Mouse (Mus musculus) hindbrain, embryonic 10.5 days (tissue): ENCODE results near the gene Nup188. TPM values are rescaled to one million over a fixed set of nuclear protein-coding genes. Genes with fewer than 3 reads are reported as not detected.

Source experiments
- DNase-seq: peaks from one replicate; pipeline ENCODE4 v3.0.0-alpha.2; 2017; ENCODE audit warnings: low spot score
- H3K27ac ChIP-seq: fragments of 300-500 bp; sonication (generic); 2 replicates; pipeline ENCODE4 v1.5.1; 2016; ENCODE audit warnings: mild to moderate bottlenecking, moderate library complexity
- H3K27me3 ChIP-seq: fragments of 300-500 bp; sonication (generic); 2 replicates; pipeline ENCODE4 v1.6.1; 2016; ENCODE audit warnings: mild to moderate bottlenecking; ENCODE audit not compliant: poor library complexity, insufficient read depth, severe bottlenecking
- H3K36me3 ChIP-seq: fragments of 300-500 bp; sonication (generic); 2 replicates; pipeline ENCODE4 v1.6.1; 2016; ENCODE audit warnings: mild to moderate bottlenecking, moderate library complexity
- H3K4me1 ChIP-seq: fragments of 300-500 bp; sonication (generic); replicated peaks from 2 replicates; pipeline ENCODE4 v1.6.1; 2016; ENCODE audit warnings: mild to moderate bottlenecking
- H3K4me3 ChIP-seq: fragments of 300-500 bp; sonication (generic); 2 replicates; pipeline ENCODE4 v1.5.1; 2016; ENCODE audit warnings: mild to moderate bottlenecking, moderate library complexity
- H3K9me3 ChIP-seq: fragments of 300-500 bp; sonication (generic); 2 replicates; pipeline ENCODE4 v1.6.1; 2016; ENCODE audit warnings: mild to moderate bottlenecking, moderate library complexity
- WGBS: fragments of 180-500 bp; shearing (Covaris S2); methylation state at CpG from one replicate; pipeline ENCODE4 v1.1.7; 2016; 5-methylcytosine and 5-hydroxymethylcytosine counted together
- polyA plus RNA-seq: library from polyadenylated mRNA; unstranded; fragments of >200 nt; fragmentation: Nextera tagmentation; extraction: Ambion mirVana; gene quantifications from 2 replicates; pipeline ENCODE4 v1.2.1, GENCODE M21; 2016

The Nup188 gene
- polyA plus RNA-seq, 1 experiment from 2014 or later = 62.6 TPM

DNA sequence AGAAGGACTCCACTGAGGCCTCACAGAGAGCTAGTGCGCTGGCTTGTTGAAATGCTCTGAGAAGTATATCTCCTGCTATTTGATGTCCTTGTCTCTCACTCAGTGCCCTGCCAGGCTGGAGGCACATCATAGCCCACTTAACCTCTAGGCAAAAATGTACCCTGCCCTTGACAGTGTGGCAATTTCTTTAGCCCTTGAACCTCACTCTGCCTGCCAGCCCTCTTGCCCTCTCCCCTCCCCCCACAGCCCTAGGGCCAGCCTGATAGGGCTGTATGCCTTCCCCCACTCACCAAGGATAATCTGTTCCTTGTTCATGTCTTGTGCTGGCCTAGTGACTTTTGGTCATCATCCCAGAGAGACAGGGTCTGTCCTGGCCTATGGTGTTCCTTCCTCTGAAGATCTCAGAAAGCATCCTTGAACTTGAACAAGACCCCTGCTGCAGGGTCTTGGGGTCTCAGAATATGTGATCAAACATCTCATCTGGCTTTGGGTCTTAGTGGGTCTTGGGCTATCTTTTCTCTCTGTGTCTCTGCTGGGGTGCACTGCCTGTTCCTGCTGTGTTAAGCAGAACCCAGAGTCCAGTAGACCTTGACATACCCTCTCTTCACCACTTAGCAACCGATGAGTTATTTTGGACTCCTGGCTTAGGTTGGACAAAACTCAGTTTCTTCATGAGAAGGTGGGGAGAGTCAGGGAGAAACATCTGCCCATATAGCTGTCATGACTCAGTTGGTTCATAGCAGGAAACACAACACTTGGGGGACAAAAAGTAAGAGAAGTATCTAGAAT lies 79.3 kb downstream of the Nup188 start:
- H3K27me3 ChIP-seq = no peaks in the 10 kb centered on the region
- DNase-seq = no peak
- H3K4me1 ChIP-seq = peaks cover 25% of the 10 kb centered on the region
- whole genome bisulfite sequencing = 85% methylated on average over 2 of the region's 2 CpGs
- H3K36me3 ChIP-seq = peaks cover 44% of the 10 kb centered on the region
- peak overlapping the region; percentile 88; the same call in 1 of the 2 replicates for H3K27ac ChIP-seq
- peak overlapping the region; percentile 79 for H3K4me3 ChIP-seq
- H3K9me3 ChIP-seq = no peaks in the 10 kb centered on the region

DNA sequence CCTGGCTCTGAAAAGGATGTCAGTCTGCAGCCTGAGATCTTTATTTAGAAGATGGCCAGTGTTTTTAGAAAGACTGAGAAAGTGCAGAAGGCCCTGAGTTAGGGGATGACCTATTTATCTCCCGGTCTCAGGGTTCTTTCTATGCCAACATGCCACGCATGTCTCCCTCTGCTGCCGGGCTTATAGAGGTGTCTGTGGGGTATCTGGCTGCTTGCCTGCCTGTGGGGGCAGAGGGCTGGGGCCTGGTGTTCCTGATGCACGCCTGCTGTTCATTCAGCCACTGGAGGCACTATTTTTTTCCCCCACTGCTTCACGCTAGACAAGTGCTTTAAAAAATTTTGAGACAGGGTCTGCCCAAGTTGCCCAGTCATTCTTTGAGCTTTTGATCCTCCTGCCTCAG lies 80.0 kb downstream of the Nup188 start:
- no peaks in the 10 kb centered on the region for H3K27me3 ChIP-seq
- WGBS = 85% methylated on average over 5 of the region's 5 CpGs
- DNase-seq = no peak
- H3K9me3 ChIP-seq = no peaks in the 10 kb centered on the region
- H3K4me3 ChIP-seq = no peak overlapping the region; the same call in 1 of the 2 replicates
- no peak overlapping the region for H3K27ac ChIP-seq
- peaks cover 18% of the 10 kb centered on the region for H3K4me1 ChIP-seq
- H3K36me3 ChIP-seq = peaks cover 51% of the 10 kb centered on the region

GRCm38 (mm10) chr2:30371544-30371943 lies 85.3 kb downstream of the Nup188 start:
- WGBS = 93% methylated on average over 8 of the region's 8 CpGs
- no peaks in the 10 kb centered on the region for H3K4me1 ChIP-seq
- DNase-seq = no peak
- H3K36me3 ChIP-seq = peaks cover 99% of the 10 kb centered on the region
- no peak overlapping the region for H3K27ac ChIP-seq
- no peak overlapping the region for H3K4me3 ChIP-seq
- H3K27me3 ChIP-seq = no peaks in the 10 kb centered on the region
- no peaks in the 10 kb centered on the region for H3K9me3 ChIP-seq

- Histone ChIP-seq H3K9me3 (no peaks in the 10 kb centered on the region), H3K36me3 (peaks cover 99% of the 10 kb centered on the region), H3K27ac (no peak overlapping the region), H3K4me3 (no peak overlapping the region), H3K4me1 (no peaks in the 10 kb centered on the region), H3K27me3 (no peaks in the 10 kb centered on the region)
- 98% methylated on average over 5 of the region's 5 CpGs for WGBS
- no peak for DNase-seq
Measured at GRCm38 (mm10) chr2:30372726-30373125, 86.5 kb downstream of the Nup188 start.

GRCm38 (mm10) chr2:30375893-30376292 lies 89.7 kb downstream of the Nup188 start:
- H3K4me3 ChIP-seq = no peak overlapping the region
- WGBS = 95% methylated on average over 10 of the region's 10 CpGs
- no peak for DNase-seq
- no peak overlapping the region for H3K27ac ChIP-seq
- peaks cover 99% of the 10 kb centered on the region for H3K36me3 ChIP-seq
- H3K4me1 ChIP-seq = no peaks in the 10 kb centered on the region
- H3K9me3 ChIP-seq = no peaks in the 10 kb centered on the region
- no peaks in the 10 kb centered on the region for H3K27me3 ChIP-seq

GRCm38 (mm10) chr2:30377721-30378120 lies 91.5 kb downstream of the Nup188 start:
- Histone ChIP-seq H3K4me3 (no peak overlapping the region), H3K36me3 (peaks cover 99% of the 10 kb centered on the region), H3K27me3 (no peaks in the 10 kb centered on the region), H3K4me1 (no peaks in the 10 kb centered on the region), H3K9me3 (no peaks in the 10 kb centered on the region), H3K27ac (no peak overlapping the region)
- WGBS = 86% methylated on average over 5 of the region's 5 CpGs
- no peak for DNase-seq

GRCm38 (mm10) chr2:30379307-30379706 lies 93.1 kb downstream of the Nup188 start:
- H3K36me3 ChIP-seq = peaks cover 99% of the 10 kb centered on the region
- no peaks in the 10 kb centered on the region for H3K4me1 ChIP-seq
- H3K9me3 ChIP-seq = no peaks in the 10 kb centered on the region
- no peaks in the 10 kb centered on the region for H3K27me3 ChIP-seq
- WGBS = 89% methylated on average over 7 of the region's 7 CpGs
- no peak overlapping the region; the same call in 1 of the 2 replicates for H3K27ac ChIP-seq
- no peak for DNase-seq
- no peak overlapping the region for H3K4me3 ChIP-seq

DNA sequence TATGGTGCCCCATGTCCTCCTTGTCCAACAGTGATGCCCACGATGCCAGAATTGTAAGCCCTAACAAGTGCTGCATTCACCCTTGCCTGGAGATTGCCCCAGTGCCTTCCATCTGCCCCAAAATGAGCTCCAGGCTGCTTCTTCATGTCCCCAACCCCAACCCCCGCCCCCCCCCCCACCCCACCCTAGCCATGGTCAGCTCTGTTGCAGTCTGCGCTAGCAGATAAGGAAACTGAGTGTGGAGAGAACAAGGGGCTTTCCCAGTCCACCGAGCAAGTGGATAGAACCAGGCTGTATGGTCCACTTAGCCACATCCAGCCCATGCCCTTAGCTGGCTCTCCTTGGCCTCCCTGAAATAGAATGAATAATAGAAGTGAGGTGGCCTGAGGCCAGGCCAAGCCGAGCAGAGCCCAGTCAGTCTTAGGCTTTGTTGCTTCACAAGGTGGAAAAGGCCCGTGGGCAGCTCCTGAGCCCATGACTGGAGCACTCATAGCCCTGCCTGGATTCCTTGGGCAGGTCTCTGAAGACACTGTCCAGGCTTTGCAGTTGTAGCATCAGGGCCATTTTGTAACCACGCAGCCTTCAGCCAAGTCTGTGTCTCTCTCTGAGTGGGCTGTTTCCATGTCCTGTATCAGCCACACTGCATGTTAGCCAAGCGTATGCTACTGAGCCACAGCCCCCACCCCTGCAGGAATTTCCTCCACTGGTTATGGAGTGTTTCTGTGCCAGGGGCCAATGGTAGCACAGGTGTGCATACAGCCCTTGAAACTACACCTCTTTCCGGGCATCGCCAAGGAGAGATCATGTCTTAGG lies 94.6 kb downstream of the Nup188 start:
- peaks cover 100% of the 10 kb centered on the region for H3K36me3 ChIP-seq

GRCm38 (mm10) chr2:30381377-30381725 lies 95.2 kb downstream of the Nup188 start:
- no peak for DNase-seq
- Histone ChIP-seq H3K4me3 (no peak overlapping the region), H3K9me3 (no peaks in the 10 kb centered on the region), H3K36me3 (peaks cover 100% of the 10 kb centered on the region), H3K27ac (no peak overlapping the region), H3K27me3 (no peaks in the 10 kb centered on the region), H3K4me1 (no peaks in the 10 kb centered on the region)
- WGBS = 94% methylated on average over 4 of the region's 4 CpGs

More for the DNA sequence above, 94.6 kb downstream of the Nup188 start:
- DNase-seq = no peak
- Histone ChIP-seq H3K27ac (peak overlapping the region; percentile 23; the same call in 1 of the 2 replicates), H3K4me1 (no peaks in the 10 kb centered on the region), H3K27me3 (no peaks in the 10 kb centered on the region), H3K9me3 (no peaks in the 10 kb centered on the region), H3K4me3 (no peak overlapping the region)
- WGBS = 85% methylated on average over 10 of the region's 10 CpGs

- no peaks in the 10 kb centered on the region for H3K4me1 ChIP-seq
- no peak for DNase-seq
- no peaks in the 10 kb centered on the region for H3K27me3 ChIP-seq
- H3K4me3 ChIP-seq = no peak overlapping the region
- H3K9me3 ChIP-seq = no peaks in the 10 kb centered on the region
- no peak overlapping the region for H3K27ac ChIP-seq
- H3K36me3 ChIP-seq = peaks cover 68% of the 10 kb centered on the region
- WGBS = 90% methylated on average over 5 of the region's 5 CpGs
Measured at GRCm38 (mm10) chr2:30384814-30385213, 98.6 kb downstream of the Nup188 start.

- Histone ChIP-seq H3K36me3 (peaks cover 60% of the 10 kb centered on the region), H3K27ac (no peak overlapping the region), H3K27me3 (no peaks in the 10 kb centered on the region), H3K9me3 (no peaks in the 10 kb centered on the region), H3K4me3 (no peak overlapping the region), H3K4me1 (peaks cover under 1% of the 10 kb centered on the region; the same call in 1 of the 2 replicates)
- 86% methylated on average over 4 of the region's 4 CpGs for WGBS
- no peak for DNase-seq
Measured at GRCm38 (mm10) chr2:30385591-30385990, 99.4 kb downstream of the Nup188 start.

DNA sequence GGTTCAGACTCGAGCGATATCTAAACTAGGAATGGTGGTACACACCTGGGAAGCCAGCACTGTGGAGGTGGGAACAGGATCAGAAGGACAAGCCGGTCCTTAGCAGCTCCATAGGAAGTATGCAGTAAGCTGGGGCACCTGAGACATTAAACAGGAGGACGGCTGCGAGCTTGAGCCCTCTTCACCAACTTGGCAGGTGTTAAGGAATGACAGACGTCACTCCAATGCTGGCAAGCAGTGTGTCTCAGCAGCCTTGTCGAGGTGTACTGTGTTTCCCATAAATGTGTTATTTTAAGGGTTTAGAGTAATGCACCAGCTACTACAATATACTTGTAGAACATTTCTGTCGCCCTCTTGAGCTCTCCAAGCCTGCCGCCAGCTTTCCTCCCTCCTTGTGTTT lies 100.7 kb downstream of the Nup188 start:
- H3K9me3 ChIP-seq = no peaks in the 10 kb centered on the region
- peaks cover 47% of the 10 kb centered on the region for H3K36me3 ChIP-seq
- H3K27me3 ChIP-seq = no peaks in the 10 kb centered on the region
- no peak overlapping the region for H3K27ac ChIP-seq
- H3K4me1 ChIP-seq = peaks cover 14% of the 10 kb centered on the region
- 84% methylated on average over 9 of the region's 9 CpGs for WGBS
- H3K4me3 ChIP-seq = no peak overlapping the region
- DNase-seq = no peak

DNA sequence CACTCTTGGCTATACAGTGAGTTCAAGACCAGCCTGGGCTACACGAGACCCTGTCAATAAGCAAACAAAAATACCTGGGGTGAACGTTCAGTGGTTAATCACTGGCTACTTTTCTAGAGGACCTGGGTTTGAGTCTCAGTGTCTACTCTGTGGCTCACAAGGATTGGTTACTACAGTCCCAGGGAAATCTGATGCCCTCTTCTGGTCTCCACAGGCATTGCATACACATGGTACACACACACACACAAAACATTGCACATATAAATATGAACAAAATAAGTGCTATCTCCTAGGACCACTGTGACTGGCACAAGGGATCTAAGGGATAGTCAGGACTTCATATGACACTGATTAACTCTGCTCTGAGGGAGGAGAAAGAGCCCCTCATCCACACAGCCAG lies 102.8 kb downstream of the Nup188 start:
- WGBS = 92% methylated on average over 2 of the region's 2 CpGs
- DNase-seq = no peak
- Histone ChIP-seq H3K27ac (no peak overlapping the region), H3K9me3 (no peaks in the 10 kb centered on the region), H3K4me3 (no peak overlapping the region), H3K36me3 (peaks cover 31% of the 10 kb centered on the region), H3K4me1 (peaks cover 30% of the 10 kb centered on the region), H3K27me3 (no peaks in the 10 kb centered on the region)
